9 mouse cellular contexts compared by ENCODE assay signal in the genomic region with DNA sequence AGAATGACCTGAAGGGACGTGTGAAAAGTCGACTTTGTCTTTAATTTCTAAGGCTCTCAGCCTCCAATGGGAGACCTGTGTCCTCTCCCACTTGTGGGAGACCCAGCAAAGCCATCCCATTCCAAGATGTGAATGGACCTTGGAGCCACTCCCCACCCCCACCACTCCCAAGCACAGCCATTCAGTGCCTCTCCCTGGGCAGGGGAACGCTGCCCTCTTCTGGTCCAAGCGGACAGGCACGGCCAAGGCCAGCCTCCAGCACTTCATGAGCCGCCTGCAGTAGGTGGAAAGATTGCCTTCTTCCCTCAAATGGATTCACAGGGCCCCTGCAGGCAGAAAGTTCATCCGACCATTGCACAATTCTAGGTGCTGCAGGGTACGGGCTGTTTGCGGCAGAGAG.
DNase-seq lines count a peak whose midpoint lies in the region; ATAC-seq and TF ChIP-seq lines count a peak whose summit lies in the region.
"Had no signal": no experiment of that assay in that cellular context is flagged by ENCODE, and none has a peak within 500 bp of the region (broad histone marks: within the 10 kb centered on the region; RNA-seq: fewer than 3 reads in every experiment).

No protein-coding gene starts in this region.

- TF ChIP-seq CTCF in lung, adult 2 months (IDR thresholded peaks at IDR 0.05; ENCODE audit: insufficient read depth, low read length), result peak; percentile 17; the same call in 1 of the 2 replicates
- peak; percentile 81 for TF ChIP-seq CTCF in lung, postnatal 0 days (IDR thresholded peaks at IDR 0.05)
- TF ChIP-seq CTCF in stomach, postnatal 0 days (IDR thresholded peaks at IDR 0.05; ENCODE audit: low read depth), result peak; percentile 86

- H3K27me3 ChIP-seq in lung, postnatal 0 days (replicated peaks; ENCODE audit: insufficient read depth, low read length), result 0 out of 2 replicates have a peak, but pooled peaks cover 4% of the 10 kb centered on the region
- no peaks in the 10 kb centered on the region for H3K27me3 ChIP-seq in stomach, postnatal 0 days (ENCODE audit: control insufficient read depth, insufficient read depth, low read length)

- H3K4me1 ChIP-seq in lung, adult 2 months (ENCODE audit: control insufficient read depth, insufficient read depth, low read length), result no peaks in the 10 kb centered on the region
- no peaks in the 10 kb centered on the region for H3K4me1 ChIP-seq in lung, postnatal 0 days (ENCODE audit: insufficient read depth, low read depth, low read length)
- H3K4me1 ChIP-seq in stomach, postnatal 0 days (replicated peaks; ENCODE audit: control insufficient read depth, insufficient read depth), result no peaks in the 10 kb centered on the region
- H3K4me1 ChIP-seq: liver, embryonic 15.5 days had no signal

- TF ChIP-seq EP300 in lung, postnatal 0 days (IDR thresholded peaks at IDR 0.05), result no peak
- TF ChIP-seq EP300 in stomach, postnatal 0 days (optimal IDR thresholded peaks at IDR 0.05), result no peak

- no peak overlapping the region for H3K27ac ChIP-seq in lung, postnatal 0 days (ENCODE audit: low read length)
- no peak overlapping the region for H3K27ac ChIP-seq in stomach, postnatal 0 days (replicated peaks)
- H3K27ac ChIP-seq: liver, embryonic 15.5 days had no signal

- no peak overlapping the region for H3K4me2 ChIP-seq in lung, postnatal 0 days (replicated peaks; ENCODE audit: low read depth, low read length)
- H3K4me2 ChIP-seq in stomach, postnatal 0 days (replicated peaks; ENCODE audit: low read depth), result no peak overlapping the region
- H3K4me2 ChIP-seq: liver, embryonic 15.5 days had no signal

- no peaks in the 10 kb centered on the region for H3K36me3 ChIP-seq in lung, postnatal 0 days (ENCODE audit: insufficient read depth, low read length)
- no peaks in the 10 kb centered on the region for H3K36me3 ChIP-seq in stomach, postnatal 0 days (ENCODE audit: control insufficient read depth, insufficient read depth, low read length)
- H3K36me3 ChIP-seq: liver, embryonic 15.5 days had no signal

- H3K4me3 ChIP-seq in lung, adult 2 months (replicated peaks; ENCODE audit: extremely low read depth, low read depth, low read length), result no peak overlapping the region
- no peak overlapping the region for H3K4me3 ChIP-seq in lung, postnatal 0 days (ENCODE audit: low read depth, low read length)
- no peak overlapping the region for H3K4me3 ChIP-seq in stomach, postnatal 0 days (ENCODE audit: low read depth, low read length)
- H3K4me3 ChIP-seq: liver, embryonic 15.5 days had no signal

- H3K9me3 ChIP-seq in lung, postnatal 0 days (ENCODE audit: low read length), result no peaks in the 10 kb centered on the region
- no peaks in the 10 kb centered on the region for H3K9me3 ChIP-seq in stomach, postnatal 0 days (ENCODE audit: control insufficient read depth, low read length)
- H3K9me3 ChIP-seq: liver, embryonic 15.5 days had no signal

- no peak for TF ChIP-seq POLR2A in lung, adult 2 months (IDR thresholded peaks at IDR 0.05; ENCODE audit: borderline replicate concordance, extremely low read depth, low read depth, low read length)

- WGBS in lung, adult 2 months, result 20% methylated on average over 9 of the region's 9 CpGs
- WGBS in lung, postnatal 0 days, result 13% methylated on average over 9 of the region's 9 CpGs
- WGBS in stomach, postnatal 0 days, result 18% methylated on average over 9 of the region's 9 CpGs

- no peak overlapping the region for H3K9ac ChIP-seq in lung, postnatal 0 days (replicated peaks; ENCODE audit: low read depth)
- H3K9ac ChIP-seq in stomach, postnatal 0 days (ENCODE audit: low read length), result no peak overlapping the region
- H3K9ac ChIP-seq: liver, embryonic 15.5 days had no signal

- no peak for DNase-seq in lung, adult 2 months
- no peak for DNase-seq in lung, postnatal 25 days (ENCODE audit: low spot score)
- peak; percentile 61 for DNase-seq in adrenal gland, postnatal 25 days
- DNase-seq in forelimb bud, embryonic 11.5 days (ENCODE audit: low read depth, low spot score), result peak; percentile 85
- peak; percentile 38 for DNase-seq in kidney, adult 9 months
- DNase-seq in lung, postnatal 0 days (ENCODE audit: low spot score), result peak; percentile 53
- DNase-seq in stomach, postnatal 0 days (ENCODE audit: low spot score), result peak; percentile 61
- no peak for DNase-seq in thymus, adult 18-20 months

- ATAC-seq in lung, postnatal 0 days, result peak; percentile 35; the same call in 1 of the 2 replicates
- ATAC-seq in stomach, postnatal 0 days (ENCODE audit: low FRiP score, low TSS enrichment), result no peak

Comparison
In these comparisons a context has a peak if more than half of its experiments do, and no peak if none do; other contexts are left out.
1. DNase-seq: peak in adrenal gland, postnatal 25 days (single experiment), forelimb bud, embryonic 11.5 days (single experiment), kidney, adult 9 months (single experiment), lung, postnatal 0 days (single experiment) and stomach, postnatal 0 days (single experiment); none in lung, adult 2 months (single experiment), lung, postnatal 25 days (single experiment) and thymus, adult 18-20 months (0 of 2).
2. CTCF ChIP-seq: peak in every context shown above with its lines; median percentile 86 in stomach, postnatal 0 days; 81 in lung, postnatal 0 days; 17 in lung, adult 2 months.